Mouse (Mus musculus): ENCODE measurements at regions not wholly inside any gene's neighbourhood (a gene's known extent, or its start where the extent isn't known, plus 50 kb on each side); places are given as distances from the start of the nearest gene placed in this dataset.
A peak's percentile ranks its signal among the peaks of the same experiment; 100 is the strongest.

GRCm38 (mm10) chr16:77394054-77394716 is 207.7 kb downstream of the Gm11146 start:
- DNase-seq, result peak in 1 of 2 experiments; percentile 2

DNA sequence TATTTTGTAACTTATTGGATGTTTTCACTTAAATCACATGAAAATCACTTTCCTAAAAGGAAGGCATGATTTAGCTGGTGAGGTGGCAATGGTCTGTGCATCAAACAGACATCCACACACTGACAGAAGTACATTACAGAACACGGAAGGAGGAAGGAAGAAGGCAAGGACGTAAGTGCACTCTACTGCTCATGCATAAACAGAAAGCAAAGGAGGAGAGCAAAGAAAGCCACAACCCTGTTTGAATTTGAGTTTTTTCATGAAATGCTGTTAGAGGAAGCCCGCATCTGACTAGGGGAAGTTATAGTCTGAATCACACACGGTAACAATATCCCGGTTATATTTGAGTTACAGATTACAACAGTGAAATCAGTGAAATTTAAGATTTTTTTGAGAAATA is 208.4 kb downstream of the Gm11146 start:
- DNase-seq, result no peak

- DNase-seq, result no peak
Observed at GRCm38 (mm10) chr16:77392205-77392604, 209.7 kb downstream of the Gm11146 start.

DNA sequence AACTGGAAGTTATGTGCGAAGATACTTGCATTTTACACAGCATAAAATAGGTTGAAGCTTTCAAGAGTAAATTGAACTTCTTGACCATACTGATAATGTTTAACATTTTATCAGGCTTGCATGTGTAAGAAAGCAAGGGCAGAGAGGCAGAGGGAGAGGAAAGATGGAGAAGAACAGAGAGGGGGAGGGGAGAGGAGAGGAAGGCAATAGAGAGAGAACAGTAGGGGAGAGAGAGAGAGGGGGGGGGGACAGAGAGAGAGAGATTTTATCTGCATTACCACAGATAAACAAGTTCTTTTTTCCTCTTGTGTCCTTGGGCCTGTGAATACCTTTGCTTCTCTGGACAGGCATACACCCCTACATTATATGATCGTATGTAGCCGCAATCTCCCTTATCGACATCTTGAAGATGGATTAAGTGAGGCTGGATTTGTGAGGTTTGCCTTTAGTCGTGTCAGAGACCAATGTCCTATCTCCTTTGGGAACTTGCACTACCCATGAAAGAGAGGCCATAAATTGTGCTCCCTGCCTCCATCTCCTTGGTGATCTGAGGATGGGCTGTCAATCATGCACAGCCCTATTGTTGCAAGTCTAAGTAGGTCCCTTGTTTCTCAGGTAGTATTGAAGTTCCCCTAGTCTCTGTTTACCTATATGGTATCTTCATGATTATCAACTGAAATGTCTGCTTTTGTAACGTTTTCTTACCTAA is 217.7 kb downstream of the Gm11146 start:
- no peak for DNase-seq

DNA sequence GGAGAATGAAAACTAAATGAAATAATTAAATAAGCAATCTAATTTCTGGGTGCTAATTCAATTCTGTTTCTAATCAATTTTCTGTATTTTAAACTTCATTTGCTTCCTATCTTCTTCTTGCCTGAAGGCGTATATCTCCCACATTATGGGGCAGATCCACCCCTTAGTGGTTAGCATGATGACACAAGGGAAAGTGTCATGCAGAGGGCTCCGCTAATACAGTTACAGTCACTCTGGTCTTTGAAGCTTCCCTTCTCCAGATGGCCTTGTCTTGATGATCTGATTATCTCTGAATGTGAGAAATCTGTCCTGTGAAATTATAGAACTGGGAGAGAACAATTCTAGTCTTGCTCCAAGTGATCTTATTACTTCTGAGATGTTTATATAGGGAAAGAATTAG is 219.1 kb downstream of the Gm11146 start:
- no peak for DNase-seq

- DNase-seq, result no peak
Observed at GRCm38 (mm10) chr16:77372768-77373167, 229.1 kb downstream of the Gm11146 start.

DNA sequence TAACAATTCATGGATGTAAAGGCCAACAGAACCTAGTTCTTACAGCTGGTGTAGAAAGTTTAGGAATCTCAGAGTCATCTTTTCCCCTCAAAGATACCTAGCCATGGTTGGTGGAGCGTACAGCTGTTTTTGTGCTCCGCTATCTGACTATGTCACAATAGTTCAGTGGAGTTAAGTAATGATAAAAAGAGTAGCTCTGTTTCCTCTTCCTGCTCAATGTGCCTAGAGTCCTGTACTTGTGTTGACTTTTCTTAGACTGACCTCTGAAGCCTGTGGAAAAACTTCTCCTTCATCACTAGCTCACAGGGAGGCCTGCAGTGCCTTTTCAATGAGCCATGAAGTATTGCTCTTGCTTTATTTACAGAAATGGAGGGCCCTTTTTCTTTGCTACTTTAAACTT is 232.1 kb downstream of the Gm11146 start:
- no peak for DNase-seq

DNA sequence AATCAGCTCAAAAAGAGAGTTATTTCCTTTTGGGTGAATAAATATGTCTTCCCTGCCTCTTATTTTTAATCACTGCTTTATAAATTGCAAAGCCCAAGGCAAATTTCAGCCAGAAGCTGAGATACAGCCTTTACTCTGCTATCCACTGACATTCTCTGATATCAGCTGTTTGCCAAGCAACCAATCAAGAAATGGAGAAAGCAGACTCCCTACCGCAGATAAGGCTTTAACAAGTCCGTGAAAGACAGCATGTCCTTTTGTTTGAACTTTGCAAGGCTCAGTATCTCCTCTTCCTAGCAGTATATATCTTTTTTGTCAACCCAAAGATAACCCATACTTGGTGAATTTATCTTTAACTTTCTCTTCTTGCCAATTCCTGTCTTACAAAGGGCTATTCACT is 236.6 kb downstream of the Gm11146 start:
- DNase-seq, result no peak

DNA sequence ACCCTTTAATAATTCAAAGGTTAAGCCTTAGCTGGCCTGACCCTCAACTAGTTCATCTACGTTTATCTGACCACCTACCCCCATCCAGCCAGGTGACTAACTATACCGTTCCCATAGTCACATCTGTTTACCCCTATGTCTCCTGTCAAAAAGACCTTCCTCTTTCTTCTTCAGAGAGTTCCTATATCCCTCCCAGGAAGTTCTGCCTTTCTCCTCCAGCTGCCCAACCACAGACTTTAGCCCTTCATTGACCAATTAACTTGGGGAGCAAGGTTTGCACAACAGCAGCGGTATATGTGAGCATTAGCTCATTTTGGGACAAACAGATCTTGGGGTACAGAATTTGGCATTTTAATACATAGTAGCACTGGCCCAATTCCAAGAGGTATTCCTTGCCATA is 237.5 kb downstream of the Gm11146 start:
- DNase-seq, result no peak

- DNase-seq, result no peak
Observed at GRCm38 (mm10) chr16:77359190-77359589, 242.7 kb downstream of the Gm11146 start.

GRCm38 (mm10) chr16:77355260-77355659 is 246.6 kb downstream of the Gm11146 start:
- DNase-seq, result no peak

GRCm38 (mm10) chr16:77354201-77354712 is 247.6 kb downstream of the Gm11146 start:
- peak; percentile 11 to 44 for DNase-seq

- DNase-seq, result peak in 1 of 2 experiments; percentile 44
Observed at GRCm38 (mm10) chr16:77346128-77346527, 255.8 kb downstream of the Gm11146 start.

GRCm38 (mm10) chr16:77332285-77332684 is 269.6 kb downstream of the Gm11146 start:
- DNase-seq, result peak; percentile 21 to 40

- DNase-seq, result peak; percentile 68 to 79
Observed at GRCm38 (mm10) chr16:77330996-77331395, 270.9 kb downstream of the Gm11146 start.

DNA sequence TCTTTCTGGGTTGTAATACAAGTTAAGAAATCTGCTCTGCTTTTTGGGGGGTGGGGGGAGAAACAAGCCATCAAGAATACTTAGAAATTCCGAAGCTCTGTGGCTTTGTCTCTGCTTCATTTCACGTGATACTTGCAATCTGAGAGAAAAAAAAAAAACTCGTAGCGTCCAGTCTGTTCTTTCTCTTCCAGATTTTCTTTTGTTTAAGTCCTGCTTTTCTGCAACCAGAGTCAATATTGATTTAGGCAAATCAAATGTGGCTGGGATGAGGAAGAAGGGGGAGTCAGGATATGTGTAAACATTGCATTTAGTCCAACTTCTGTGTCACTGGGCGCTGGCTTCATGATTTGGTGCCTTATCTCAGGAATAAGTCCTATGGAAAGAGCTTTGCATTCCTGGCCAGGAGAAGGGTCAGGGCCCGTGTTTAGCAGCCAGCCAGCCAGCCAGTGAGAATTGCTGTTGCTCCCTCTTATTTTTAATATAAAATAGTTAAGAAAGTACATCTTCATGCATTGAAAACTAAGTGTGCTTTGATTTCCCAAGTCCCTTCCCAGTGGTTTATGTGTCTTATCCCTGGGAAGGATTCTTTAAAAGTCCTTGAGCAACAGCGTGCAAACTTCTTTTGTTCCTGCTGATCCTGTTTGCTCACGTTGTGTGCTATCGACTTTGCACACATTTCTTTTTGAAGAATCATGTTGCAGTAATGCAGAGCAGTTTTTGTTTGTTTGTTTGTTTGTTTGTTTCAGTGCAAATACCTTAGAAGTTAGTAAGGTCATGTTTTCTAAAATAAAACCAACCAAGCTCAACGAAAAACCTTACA is 272.0 kb downstream of the Gm11146 start:
- peak in 1 of 2 experiments; percentile 26 for DNase-seq

GRCm38 (mm10) chr16:77329160-77329691 is 272.7 kb downstream of the Gm11146 start:
- DNase-seq, result peak; percentile 59 to 73

DNA sequence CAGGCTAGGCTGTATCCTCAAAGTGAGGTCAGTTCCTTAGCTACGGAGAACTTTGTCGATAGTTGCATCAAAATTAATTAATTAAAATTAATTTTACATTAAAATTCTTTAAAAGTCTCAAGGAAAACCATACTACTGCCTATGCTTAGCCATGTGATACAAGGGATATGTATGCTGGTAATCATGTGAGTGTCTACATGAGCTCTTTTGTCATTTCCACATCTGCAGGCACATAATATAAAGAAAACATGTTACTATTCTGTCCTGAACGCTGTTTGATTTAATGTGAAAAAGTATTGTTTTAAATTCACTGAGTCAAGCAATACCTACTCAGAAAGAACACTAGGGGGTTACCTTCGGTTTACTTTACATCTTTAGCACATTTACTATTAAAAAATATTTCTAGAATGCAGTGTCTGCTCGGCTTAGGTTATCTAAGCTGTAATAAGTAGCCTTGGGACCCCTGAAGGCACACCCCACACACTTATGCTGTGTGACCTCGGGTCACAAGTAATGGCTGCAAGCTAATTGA is 273.2 kb downstream of the Gm11146 start:
- peak in 1 of 2 experiments; percentile 11 for DNase-seq

- DNase-seq, result no peak
Observed at GRCm38 (mm10) chr16:77328049-77328448, 273.8 kb downstream of the Gm11146 start.

GRCm38 (mm10) chr16:77322338-77322737 is 279.6 kb downstream of the Gm11146 start:
- DNase-seq, result no peak

GRCm38 (mm10) chr16:77318150-77318549 is 283.7 kb downstream of the Gm11146 start:
- DNase-seq, result no peak

- no peak for DNase-seq
Observed at GRCm38 (mm10) chr16:77315354-77315753, 286.5 kb downstream of the Gm11146 start.

DNA sequence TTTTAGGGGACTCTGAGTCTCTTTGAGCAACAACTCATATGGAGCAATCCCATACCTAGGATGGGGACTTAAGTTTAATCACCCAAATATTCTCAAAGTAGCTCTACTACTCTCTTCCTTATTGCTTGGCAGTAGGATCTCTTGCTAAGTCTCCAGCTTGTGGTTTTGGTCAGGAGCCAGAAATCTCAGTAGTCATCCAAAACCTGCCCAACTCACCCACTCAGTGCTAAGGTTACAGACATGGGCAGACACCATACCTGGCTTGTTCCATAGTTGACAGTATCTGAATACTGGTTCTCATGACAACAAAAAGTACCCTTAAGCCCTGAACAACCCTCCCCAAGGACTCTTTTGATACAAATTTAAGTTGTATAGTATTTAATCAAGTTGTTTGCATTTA is 288.7 kb downstream of the Gm11146 start:
- no peak for DNase-seq

All from kidney, adult 8-10 months (tissue).